Mouse (Mus musculus): Measurements from ENCODE around the gene Cadm1. TPM values are rescaled to one million over a fixed set of nuclear protein-coding genes. Genes with fewer than 3 reads are reported as not detected.

The Cadm1 gene
- total RNA-seq, 1 experiment from 2014 or later = 31.9 TPM

DNA sequence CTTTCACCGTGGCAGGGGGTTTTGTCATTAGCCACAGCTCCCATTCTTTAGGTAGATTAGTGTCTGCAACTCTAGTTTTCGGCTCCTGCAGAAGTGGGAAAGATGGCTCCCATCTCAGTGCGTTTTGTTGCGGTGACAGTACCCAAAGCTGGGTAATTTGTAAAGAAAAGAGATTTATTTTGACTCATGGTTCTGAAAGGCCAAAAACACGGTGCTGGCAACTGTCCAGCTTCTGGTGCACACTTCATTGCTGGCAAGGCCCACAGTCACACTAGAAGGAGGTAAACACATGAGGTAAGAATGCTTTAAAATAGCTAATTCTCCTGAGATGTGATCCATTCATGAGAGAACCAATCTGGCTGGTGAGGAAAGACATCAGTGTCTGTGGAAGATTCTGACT lies 18.9 kb downstream of the Cadm1 start:
- no peak for DNase-seq

DNA sequence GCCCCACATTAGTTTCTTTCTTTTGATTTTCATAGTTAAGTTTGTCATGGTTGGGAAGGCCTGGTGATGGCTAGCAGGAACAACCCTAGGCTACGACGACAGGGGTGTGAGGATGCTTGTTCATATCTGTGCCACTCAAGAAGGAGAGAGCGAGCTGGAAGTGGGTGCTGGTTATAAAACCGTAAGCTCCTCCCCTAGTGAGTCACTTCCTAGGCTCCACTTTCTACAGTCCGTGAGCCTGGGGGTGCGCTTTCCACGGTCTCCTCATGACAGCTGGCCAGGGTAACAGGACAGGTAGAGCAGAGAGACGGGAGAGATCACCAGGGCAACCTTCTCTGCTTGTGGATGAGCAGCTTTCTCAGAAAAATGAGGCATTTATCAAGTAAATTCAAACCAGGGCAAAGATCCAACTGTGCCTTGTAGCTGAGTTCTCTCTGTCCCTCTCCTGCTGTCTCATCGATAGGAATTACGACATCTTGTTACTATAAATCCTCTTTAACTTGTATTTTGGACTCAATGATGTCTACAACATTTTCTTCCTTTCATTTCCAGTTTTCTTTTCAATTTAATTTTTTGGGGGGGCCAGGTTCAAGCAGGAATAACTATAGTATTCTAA lies 23.1 kb downstream of the Cadm1 start:
- no peak for DNase-seq

DNA sequence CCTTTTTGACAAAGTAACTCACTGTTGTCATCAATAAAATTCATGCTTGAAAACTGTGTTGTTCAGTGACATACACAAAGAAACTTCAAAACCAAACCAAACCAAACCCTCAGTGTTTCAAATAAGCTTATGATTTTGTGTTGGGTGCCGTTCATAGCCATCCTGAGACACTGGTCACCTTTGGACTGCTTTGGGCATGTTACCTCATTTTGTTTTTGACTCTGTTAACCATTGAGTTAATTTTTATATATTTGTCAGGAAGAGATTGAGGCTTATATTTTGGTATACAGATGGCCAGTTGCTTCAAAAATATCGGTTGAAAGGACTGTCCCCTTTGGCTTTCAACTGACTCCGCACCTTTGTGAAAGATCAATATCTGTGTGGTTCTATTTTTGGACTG lies 30.8 kb downstream of the Cadm1 start:
- DNase-seq = no peak

DNA sequence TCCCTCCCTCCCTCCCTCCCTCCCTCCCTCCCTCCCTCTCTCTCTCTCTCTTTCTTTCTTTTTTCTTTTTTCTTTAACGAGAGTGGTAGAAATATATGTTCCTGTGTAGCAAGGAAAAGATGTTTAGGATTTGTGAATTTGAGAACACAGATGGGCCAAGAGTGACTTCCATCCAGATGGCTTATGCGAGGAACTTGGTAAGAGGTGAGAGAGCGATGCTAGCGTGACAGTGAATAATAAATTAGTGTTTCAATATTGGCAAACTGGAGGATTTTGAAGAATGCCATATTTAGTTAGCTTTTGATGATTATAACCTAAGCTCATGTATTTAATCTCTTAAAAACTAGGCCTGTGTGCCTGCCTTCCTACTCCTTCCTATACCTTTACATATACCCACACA lies 31.6 kb downstream of the Cadm1 start:
- DNase-seq = no peak

DNA sequence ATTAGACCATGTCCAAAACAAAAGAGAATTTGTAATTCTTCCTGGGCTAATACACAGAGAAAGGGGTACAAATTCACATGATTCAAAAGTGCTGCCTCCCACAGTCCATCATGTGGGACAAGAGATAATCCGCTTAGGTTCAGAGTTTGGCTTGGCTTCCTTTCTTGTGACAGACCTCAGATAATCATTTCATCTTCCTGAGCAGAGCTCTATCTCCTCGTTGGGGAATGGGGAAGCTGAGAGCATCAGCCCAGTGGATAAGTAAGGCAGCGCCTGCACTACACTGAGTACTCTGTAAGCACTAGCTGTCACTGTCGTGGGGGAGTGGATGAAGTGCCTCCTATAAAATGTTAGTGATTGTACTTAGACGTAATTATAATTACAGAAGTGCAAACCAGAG lies 35.1 kb downstream of the Cadm1 start:
- DNase-seq = no peak

DNA sequence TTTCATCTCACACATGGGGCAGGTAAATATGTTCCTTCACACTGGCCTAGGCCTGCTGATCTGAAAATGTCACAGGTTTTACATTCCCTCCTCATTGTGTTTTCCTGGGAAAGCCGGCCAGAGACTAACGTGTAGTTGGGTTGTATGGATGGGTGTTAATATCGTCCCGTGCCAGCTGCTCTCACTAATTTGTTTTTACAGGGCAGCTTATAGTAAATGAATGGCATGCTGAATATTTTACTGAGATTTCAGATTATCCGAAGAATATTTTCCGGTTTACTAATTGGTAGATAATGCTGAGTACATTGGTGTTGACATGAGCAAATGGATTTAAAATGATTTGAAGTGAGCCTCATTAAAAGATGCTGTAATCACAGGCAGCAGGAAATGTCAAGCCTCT lies 37.9 kb downstream of the Cadm1 start:
- DNase-seq = no peak

DNA sequence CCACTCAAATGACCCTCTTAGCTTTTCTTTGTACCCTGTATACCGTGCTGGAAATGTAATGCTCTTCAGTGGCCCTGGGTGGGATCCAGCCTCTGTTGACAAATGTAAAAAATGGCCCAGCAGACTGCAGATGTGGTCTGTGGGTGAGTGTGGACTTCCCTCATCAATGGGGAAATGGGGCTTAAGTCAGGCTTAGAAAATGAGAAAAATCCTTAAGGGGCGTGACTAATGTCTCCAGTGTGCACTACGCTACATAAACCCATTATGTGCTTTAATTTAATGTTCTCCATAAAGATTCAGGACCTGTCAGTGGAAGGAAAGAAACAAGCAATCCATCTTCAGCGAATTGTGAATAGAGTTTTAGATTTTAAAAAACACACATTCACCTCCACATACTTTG lies 40.2 kb downstream of the Cadm1 start:
- no peak for DNase-seq

DNA sequence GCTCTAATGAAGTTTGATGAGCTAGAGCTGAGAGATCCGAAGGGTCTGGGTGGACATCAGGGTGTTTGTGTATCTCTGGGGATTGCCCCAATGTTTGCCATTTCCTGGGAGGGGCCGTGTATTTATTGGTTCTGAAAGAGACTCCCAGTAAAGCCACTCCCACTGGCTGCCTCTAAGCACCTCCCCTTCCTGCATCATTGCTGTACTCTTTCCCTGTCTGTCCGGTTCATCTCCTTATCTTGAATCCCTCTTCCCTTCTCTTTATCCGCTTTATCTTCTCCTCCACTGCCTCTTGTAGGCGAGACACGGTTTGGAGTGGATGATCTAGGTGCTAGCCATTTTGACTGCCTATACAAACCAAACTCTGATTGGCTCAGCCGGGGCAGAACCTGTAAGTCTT lies 41.5 kb downstream of the Cadm1 start:
- DNase-seq = no peak

DNA sequence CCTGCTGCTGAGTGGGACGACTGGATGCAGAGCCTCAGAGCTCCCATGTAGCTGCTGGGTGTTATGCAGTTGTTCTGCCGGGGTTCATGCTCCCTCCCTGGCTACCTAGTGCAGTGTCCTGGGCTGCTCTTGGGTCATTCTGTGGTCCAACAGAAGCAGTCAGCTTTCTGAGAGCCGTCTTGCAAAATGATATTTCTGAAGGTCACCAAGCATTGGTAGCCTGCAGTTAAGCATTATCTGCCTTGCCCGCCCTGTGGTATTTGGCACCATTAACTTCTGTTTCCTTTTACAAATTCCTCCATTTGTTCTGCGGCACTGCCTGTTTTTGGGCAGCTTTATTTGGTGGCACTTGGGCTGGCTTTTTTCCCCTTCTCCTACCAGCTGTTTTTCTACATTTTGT lies 42.2 kb downstream of the Cadm1 start:
- DNase-seq = peak; percentile 12

DNA sequence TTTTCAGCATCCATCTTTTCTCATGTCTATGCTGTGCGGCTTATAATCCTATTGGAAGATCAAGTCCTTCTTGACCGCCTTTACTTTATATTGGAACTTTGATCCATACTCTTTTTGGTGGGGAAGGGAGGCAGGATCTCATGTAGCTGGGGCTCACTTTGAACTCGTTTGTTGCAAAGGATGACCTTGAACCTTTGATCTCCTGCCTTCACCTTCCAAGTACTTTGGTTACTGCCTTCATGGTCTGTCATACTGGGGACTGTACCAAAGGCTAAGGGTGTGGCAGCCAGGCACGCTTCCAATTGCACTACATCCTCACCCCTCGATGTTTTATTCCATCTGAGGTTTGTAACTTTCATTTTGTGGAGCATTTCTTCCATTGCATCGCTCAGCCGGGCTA lies 43.5 kb downstream of the Cadm1 start:
- no peak for DNase-seq

DNA sequence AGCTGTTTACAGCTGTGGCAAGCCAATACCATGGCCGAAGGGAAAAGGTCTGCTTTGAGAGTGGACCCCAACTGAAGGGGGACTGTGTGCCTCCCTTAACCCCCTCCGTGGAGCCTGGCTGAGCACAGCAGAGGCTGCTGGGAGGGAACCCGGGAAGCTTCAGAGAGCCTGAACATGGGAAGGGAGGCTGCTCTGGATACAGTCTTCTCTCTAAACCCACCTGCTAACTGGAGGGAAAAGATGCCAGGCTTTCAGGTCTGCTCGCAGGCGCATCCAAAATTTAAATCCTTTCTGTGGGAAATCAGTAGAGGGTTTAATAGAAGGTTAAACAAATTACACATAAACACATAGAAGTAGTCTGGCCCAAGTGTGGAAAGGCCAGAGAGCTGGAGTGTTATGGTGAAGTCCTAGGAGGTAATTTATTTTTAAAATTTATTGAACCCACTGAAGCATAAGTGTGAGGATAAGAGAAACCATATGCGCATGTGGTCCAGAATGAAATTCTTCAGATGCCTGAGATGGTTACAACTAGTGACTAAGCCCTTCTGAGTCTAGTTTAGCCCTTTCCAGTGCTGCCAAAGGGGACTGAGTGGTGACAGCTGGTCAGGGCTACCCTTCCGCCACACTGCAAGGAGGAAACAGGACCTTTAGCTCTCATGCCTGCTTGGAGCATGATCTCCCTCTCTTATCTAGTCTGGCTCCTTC lies 44.9 kb downstream of the Cadm1 start:
- DNase-seq = no peak

DNA sequence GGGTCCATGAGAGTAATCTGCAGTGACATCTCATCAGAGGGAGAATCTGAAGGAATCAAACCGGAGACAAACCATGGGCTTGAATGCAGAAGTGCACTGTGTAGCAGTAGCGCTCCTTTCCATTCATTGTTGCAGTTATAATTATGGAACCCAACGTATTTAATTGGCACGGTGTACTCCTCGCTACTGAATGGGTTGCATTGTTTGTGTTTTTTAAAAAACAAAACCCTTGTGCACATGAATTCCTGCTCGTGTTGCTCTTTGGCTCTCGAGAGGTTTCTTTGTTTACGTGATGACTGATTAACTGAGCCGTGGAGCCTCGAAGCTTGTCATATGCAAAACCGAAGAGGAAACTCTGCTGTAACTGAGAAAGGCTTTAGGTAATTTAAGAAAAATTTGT lies 45.8 kb downstream of the Cadm1 start:
- DNase-seq = no peak

DNA sequence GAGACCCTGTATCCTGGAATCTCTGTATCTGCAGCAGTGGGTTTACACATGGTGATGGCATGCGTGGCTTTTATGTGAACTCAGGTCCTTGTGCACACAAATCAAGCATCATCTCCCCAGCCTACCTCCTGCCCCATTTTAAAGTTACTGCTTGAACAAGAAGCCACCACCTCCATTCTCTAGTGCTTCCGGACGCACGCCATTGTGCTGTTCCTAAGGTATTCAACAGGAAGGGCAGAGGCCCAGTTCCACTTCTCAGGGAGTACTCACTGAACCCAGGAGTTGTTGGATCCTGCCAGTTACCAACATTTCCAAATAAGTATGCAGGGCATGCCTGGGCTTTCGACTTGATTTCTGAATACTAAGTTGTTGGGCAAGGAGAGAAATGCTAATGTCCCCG lies 49.5 kb downstream of the Cadm1 start:
- no peak for DNase-seq

DNA sequence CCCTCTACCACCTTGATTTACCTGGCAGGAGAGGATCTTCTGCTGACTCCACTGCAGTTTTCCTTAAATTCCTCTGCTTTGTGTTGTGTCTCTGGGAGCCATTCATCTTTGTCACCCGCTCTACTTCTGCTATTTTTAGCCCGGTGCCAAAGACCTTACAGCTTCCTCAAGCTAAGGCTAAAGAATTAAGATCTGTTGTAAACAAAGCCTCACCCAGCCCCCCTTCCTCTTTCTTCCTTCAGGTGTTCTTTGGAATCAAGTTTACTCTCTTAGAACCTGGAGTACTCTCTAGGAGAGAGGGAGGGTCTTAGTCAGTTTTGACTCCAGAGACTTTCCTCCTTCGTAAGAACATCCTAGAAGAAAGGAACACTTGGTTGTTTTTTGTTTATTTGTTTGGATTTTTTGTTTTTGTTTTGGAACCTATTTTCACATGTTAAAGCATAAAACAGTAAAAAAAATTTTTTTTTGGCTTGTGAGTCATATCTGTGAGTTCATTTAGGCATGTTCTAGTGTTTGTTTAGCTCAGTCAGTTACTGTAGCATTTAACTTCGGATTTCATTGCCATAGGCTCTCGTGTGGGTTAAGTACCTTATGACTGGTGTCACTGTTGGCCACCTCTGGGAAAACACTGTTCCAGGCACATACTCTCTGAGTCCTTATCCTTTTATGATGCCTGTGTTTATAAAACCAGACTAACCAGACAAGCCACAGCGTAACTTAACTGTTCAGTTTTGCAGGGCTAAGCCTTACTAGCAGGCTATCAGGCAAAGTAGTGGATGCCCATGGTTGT lies 51.8 kb downstream of the Cadm1 start:
- DNase-seq = no peak

DNA sequence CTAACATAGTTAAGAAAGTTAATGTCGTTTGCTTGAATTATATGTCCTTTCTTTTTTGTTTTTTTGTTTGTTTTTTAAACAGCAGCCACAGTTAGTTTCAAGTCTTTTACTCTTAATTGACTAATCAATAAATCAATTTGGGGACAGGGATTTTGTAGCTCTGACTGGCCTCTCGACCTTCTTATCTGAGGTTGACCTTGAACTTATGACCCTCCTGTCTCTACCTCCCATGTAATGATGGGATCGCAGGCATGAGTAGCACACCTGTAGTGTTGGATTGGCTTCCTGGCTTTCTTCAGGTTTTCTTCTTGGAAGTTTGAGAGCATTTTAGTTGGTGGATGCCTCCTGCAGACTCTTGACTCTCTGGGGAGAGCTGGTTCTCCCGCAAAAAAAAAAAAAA lies 53.3 kb downstream of the Cadm1 start:
- no peak for DNase-seq

DNA sequence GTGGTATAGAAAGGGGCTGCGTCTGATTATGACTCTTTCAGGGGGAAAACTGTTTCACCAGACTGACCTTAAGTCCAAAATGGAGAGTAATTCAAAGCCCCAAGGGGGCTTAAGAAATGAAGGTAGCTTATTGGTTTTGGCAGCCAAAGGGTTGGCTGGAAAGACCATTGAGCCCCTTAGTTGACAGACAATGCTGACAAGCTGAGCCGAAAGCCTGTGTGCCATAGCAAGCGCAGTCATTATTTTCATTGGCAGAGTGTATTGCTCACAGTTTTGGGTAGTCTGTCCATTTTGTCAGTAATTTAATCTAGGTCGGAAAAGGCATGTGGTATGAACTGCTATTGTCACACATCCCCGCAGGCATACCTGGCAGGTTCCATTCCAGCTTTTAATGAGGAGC lies 56.2 kb downstream of the Cadm1 start:
- no peak for DNase-seq

DNA sequence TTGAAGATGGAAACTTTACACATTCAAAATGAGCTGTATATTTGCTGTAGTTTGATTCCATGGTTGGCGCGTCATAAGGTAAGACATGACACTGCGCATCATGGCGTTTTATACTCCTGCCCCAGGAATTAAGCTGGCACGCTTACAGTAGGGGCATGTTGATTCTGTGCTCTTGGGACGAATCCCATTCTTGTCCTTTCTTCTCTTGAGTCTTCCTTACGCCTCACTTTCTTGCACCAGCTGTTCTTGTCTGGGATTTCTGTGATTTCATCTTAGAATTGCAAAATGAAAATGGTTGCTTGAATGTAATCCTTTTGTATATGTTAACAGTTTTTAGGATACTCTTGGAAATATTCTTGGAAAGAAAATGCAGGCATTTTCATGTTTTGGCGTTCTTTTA lies 56.9 kb downstream of the Cadm1 start:
- DNase-seq = no peak

DNA sequence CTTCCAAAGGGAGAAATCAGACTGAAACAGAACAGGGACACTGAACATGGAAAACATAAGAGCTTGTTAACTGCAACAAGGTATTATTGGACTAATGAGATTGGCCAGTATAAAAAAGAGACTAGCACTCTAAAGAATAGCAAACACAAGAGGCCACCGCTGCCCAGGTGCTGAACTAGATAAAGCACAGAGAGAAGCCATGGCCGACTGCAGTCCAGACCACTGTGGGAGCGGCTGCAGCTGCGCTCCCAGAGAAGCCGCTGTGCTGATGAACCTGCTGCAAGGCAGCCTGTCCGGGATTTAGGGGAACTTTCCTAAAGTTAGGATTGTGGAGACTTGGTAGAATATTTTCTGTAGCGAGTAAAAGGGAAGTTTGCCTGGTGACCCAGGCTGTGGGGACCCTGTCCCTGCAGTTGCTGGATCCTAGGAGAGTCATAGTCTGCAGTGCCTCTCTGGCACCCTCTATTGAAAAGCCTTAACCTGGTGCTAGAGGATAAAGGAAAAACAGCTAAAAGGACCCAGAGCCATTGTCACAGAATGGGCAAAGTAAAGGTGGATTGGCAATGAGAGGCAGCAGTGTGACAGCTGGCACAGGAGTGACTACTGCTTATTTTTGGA lies 57.7 kb downstream of the Cadm1 start:
- DNase-seq = peak; percentile 35

DNA sequence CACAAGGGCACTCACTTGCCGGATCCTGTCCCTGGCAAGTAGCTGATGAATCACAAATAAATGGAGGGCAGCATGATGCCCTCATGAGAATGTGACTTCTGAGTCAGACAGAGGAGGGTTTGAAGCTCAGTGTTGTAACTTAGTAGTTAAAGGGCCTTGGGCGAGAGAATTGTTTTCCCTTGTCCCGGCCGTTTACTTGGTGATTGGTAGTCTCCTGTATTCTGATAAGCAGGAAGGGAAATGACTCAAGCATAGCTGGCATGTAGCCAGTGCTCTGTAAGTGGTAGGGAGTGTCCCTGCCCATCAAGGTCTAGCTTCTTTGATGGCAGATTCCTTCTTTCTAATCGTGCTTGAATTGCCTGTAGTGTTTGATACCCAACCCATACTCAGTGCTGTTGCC lies 59.9 kb downstream of the Cadm1 start:
- DNase-seq = peak; percentile 91

DNA sequence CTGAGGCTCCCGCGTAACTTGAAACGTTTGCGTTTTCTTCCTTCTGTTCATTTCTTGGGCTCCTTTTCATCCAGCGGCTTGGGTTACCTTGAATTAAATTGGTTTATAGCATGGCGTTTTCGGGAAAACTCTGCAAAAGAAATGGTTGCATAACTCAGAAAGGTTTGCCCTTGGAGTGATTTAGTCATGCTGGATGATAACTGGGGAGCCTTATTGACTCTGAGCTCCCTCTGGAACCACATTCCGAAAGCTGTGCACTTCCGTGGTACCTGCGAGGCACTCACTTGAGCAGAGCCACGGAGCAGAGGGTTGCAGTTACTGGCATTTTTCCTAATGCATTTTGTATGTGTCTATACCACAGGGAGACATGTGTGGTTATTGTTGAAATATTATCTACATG lies 71.6 kb downstream of the Cadm1 start:
- no peak for DNase-seq

DNA sequence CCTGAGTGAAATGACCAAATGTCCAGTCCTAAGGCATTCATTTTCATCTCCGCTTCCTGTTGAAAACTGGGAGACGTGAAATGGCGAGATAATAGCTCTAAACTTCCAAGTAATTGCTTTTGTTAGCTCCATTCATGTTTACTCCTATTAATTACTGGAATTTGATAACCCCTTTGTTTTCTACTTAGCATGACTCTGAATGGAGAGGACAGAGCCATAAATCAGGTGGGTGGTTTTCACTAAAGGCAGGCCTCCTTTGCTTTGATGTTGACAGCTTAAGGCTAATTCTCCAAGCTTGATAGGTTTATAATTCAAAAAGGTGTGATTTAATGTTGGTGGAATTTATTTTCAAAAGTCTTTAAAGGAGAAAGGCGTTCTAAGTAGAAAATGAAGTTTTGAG lies 74.0 kb downstream of the Cadm1 start:
- DNase-seq = no peak

DNA sequence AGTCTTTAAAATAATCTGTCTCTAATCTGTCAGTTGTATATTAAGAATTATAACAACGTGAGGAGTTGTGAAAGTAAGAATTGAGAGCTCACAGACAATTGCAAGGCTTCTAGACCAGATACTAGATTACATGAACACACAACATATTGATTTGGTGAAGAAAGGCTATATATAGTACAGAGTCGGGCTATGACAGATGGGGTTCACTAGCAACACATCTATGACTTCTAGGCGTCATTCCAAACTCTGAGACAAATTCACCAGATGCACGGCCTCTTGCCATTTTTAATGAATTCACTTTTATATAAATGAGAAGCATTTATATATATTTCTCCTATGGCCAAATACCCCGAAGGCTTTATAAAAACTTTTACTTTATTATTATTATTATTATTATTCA lies 75.7 kb downstream of the Cadm1 start:
- no peak for DNase-seq

DNA sequence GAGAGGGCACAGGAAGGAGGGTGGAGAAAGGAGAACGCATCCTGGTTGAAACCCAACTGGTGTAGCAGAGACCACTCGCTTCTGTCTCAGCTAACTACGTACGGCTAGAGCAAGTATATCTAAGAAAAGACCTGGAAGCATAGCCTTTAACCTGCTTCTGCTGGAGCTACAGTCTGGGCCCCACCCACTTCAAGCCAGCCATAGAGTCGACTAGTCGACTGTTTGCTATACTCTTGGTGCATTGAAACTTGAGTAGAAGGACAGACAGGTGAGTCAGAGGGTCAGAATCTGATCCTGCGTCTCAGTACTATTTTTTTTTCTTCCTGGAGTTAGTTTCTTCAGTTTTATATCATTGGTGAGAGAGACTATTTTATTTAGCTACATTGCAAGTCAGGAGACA lies 78.5 kb downstream of the Cadm1 start:
- no peak for DNase-seq

Data from adrenal gland, postnatal 14 days (tissue).